Mouse (Mus musculus) ES-Bruce4 (cell line): Measurements from ENCODE around the gene Ranbp17. TPM values are rescaled to one million over a fixed set of nuclear protein-coding genes. Genes with fewer than 3 reads are reported as not detected.

Experiments
- H3K27ac ChIP-seq: 2 replicates; pipeline ENCODE4 v1.5.1; 2012; ENCODE audit warnings: low read length, inconsistent platforms; ENCODE audit not compliant: insufficient read depth
- H3K27me3 ChIP-seq: 2 replicates; pipeline ENCODE4 v1.6.1; 2012; ENCODE audit warnings: mild to moderate bottlenecking, low read length, inconsistent platforms; ENCODE audit not compliant: control insufficient read depth, poor library complexity, insufficient read depth, severe bottlenecking
- H3K36me3 ChIP-seq: 2 replicates; pipeline ENCODE4 v1.6.1; 2012; ENCODE audit warnings: inconsistent platforms, mild to moderate bottlenecking, low read length, moderate library complexity; ENCODE audit not compliant: control insufficient read depth, poor library complexity, insufficient read depth, severe bottlenecking
- H3K4me1 ChIP-seq: one replicate; pipeline ENCODE4 v1.8.1; 2011; ENCODE audit warnings: low read length; ENCODE audit not compliant: control insufficient read depth, insufficient read depth
- H3K4me3 ChIP-seq: 2 replicates; pipeline ENCODE4 v1.5.1; 2011; ENCODE audit warnings: low read depth, mild to moderate bottlenecking, low read length
- H3K9ac ChIP-seq: 2 replicates; pipeline ENCODE4 v1.6.1; 2012; ENCODE audit warnings: low read depth, mild to moderate bottlenecking, inconsistent platforms; ENCODE audit not compliant: poor library complexity, severe bottlenecking
- H3K9me3 ChIP-seq: replicated peaks from 2 replicates; pipeline ENCODE4 v1.6.1; 2012; ENCODE audit warnings: mild to moderate bottlenecking, low read length, inconsistent platforms; ENCODE audit not compliant: control insufficient read depth, poor library complexity, insufficient read depth, severe bottlenecking
- CTCF ChIP-seq: IDR thresholded peaks from one replicate; pipeline ENCODE4 v1.8.1; 2011; ENCODE audit warnings: low read depth, low read length
- EP300 ChIP-seq: IDR thresholded peaks from 2 replicates; pipeline ENCODE4 v1.6.1; 2011; ENCODE audit warnings: low read depth, low read length; ENCODE audit not compliant: insufficient read depth
- POLR2A ChIP-seq: IDR thresholded peaks from one replicate; pipeline ENCODE4 v1.8.1; 2011; ENCODE audit warnings: low read length; ENCODE audit not compliant: insufficient read depth
- polyA plus RNA-seq: library from polyadenylated mRNA; stranded (reverse); fragments of >200 nt; gene quantifications from 2 replicates; pipeline ENCODE4 v1.2.4, GENCODE M21; 2011; ENCODE audit warnings: low read depth; ENCODE audit not compliant: missing spikeins, insufficient read depth, insufficient read length

Gene Ranbp17
- polyA plus RNA-seq, 1 experiment, result 54.8 TPM

DNA sequence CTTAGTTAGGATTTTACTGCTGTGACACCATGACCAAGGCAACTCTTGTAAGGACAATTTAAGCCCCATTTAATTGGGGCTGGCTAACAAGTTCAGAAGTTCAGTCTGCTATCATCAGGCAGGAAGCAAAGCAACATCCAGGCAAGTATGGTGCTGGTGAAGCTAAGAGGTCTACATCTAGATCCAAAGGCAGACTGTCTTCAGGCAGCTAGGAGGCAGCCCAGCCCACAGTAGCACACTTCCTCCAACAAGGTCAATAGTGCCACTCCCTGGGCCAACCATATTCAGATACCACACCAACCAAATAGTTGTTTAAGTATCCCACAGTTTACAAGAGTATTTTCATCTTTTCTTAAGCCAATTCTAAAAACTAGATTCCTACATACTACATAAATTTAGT, 4.1 kb downstream of the Ranbp17 start:
- Histone ChIP-seq H3K9me3 (no peaks in the 10 kb centered on the region), H3K36me3 (peaks cover 15% of the 10 kb centered on the region), H3K27me3 (no peaks in the 10 kb centered on the region), H3K4me1 (peaks cover 2% of the 10 kb centered on the region), H3K27ac (no peak overlapping the region), H3K4me3 (no peak overlapping the region), H3K9ac (no peak overlapping the region)
- no peak for TF ChIP-seq EP300
- TF ChIP-seq POLR2A, result no peak
- TF ChIP-seq CTCF, result peak; percentile 31

GRCm38 (mm10) chr11:33485746-33486145, 27.8 kb downstream of the Ranbp17 start:
- H3K27ac ChIP-seq, result no peak overlapping the region
- H3K4me1 ChIP-seq, result no peaks in the 10 kb centered on the region
- no peaks in the 10 kb centered on the region for H3K9me3 ChIP-seq
- no peak overlapping the region for H3K9ac ChIP-seq
- H3K27me3 ChIP-seq, result no peaks in the 10 kb centered on the region
- H3K4me3 ChIP-seq, result no peak overlapping the region
- TF ChIP-seq POLR2A (no peak), EP300 (no peak), CTCF (no peak)
- H3K36me3 ChIP-seq, result peaks cover 64% of the 10 kb centered on the region

DNA sequence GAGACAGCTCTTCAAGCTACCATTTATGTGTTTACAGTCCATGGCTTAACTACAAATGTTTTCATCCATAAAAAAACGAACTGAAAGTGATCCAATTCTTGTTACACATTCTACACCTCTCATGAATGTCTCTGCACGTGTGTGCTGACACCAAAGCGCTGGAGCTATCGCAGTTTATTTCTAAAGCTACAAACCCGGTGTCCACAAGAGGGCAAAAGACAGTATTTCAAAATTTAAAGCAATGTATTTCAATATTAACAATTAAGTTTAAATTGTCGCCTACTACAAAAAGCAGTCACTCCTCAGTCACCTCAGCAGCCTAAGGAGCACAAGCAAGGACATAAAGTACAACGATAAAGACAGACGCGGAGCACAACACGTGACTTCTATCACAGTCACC, 33.1 kb downstream of the Ranbp17 start:
- Histone ChIP-seq H3K9me3 (no peaks in the 10 kb centered on the region), H3K27ac (no peak overlapping the region), H3K4me3 (no peak overlapping the region), H3K36me3 (peaks cover 53% of the 10 kb centered on the region), H3K4me1 (peaks cover 2% of the 10 kb centered on the region), H3K9ac (no peak overlapping the region), H3K27me3 (no peaks in the 10 kb centered on the region)
- TF ChIP-seq POLR2A (no peak), EP300 (no peak), CTCF (no peak)

GRCm38 (mm10) chr11:33479209-33479608, 34.3 kb downstream of the Ranbp17 start:
- Histone ChIP-seq H3K4me3 (no peak overlapping the region), H3K9ac (no peak overlapping the region), H3K9me3 (no peaks in the 10 kb centered on the region), H3K27ac (no peak overlapping the region), H3K36me3 (peaks cover 54% of the 10 kb centered on the region), H3K4me1 (peaks cover 2% of the 10 kb centered on the region), H3K27me3 (no peaks in the 10 kb centered on the region)
- TF ChIP-seq CTCF (no peak), EP300 (no peak), POLR2A (no peak)

- peaks cover 2% of the 10 kb centered on the region for H3K4me1 ChIP-seq
- TF ChIP-seq CTCF, result no peak
- TF ChIP-seq POLR2A, result no peak
- no peak for TF ChIP-seq EP300
- no peaks in the 10 kb centered on the region for H3K9me3 ChIP-seq
- no peak overlapping the region for H3K27ac ChIP-seq
- H3K9ac ChIP-seq, result no peak overlapping the region
- H3K36me3 ChIP-seq, result peaks cover 48% of the 10 kb centered on the region
- no peak overlapping the region for H3K4me3 ChIP-seq
- H3K27me3 ChIP-seq, result no peaks in the 10 kb centered on the region
Measured at GRCm38 (mm10) chr11:33476634-33477033, 36.9 kb downstream of the Ranbp17 start.

GRCm38 (mm10) chr11:33461172-33461571, 52.4 kb downstream of the Ranbp17 start:
- Histone ChIP-seq H3K27me3 (no peaks in the 10 kb centered on the region), H3K4me1 (no peaks in the 10 kb centered on the region), H3K27ac (no peak overlapping the region), H3K9ac (no peak overlapping the region), H3K36me3 (peaks cover 6% of the 10 kb centered on the region; the same call in 1 of the 2 replicates), H3K9me3 (no peaks in the 10 kb centered on the region), H3K4me3 (no peak overlapping the region)
- TF ChIP-seq CTCF (no peak), POLR2A (no peak), EP300 (no peak)
